Mouse (Mus musculus) E14TG2a.4 (cell line): ENCODE measurements around the gene Mphosph8.

ENCODE experiments used
- CTCF ChIP-seq: conservative IDR thresholded peaks from 2 replicates; pipeline ENCODE4 v1.5.1; 2014; ENCODE audit warnings: low read length
- POU5F1 ChIP-seq: IDR thresholded peaks from 2 replicates; pipeline ENCODE4 v1.6.1; 2014; ENCODE audit warnings: low read length, borderline replicate concordance

DNA sequence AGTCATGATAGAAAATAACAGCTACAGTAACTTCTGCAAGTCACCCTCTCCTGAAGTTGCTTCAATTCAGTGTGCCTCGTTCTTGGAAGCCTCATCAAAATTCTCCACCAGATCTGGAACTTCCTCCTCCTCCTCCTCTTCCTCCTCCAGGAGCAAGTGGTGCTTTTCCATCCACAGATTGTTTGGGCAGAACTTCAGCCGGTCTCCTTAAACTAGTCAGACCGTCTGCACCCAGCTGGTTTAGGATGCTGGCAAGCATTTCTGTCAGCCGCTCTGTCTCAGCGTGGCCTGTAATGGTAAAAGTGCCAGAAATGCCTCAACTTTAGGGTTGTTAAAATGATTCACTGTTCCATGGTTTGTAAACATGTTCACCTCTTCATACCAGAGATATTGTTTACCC, 2.4 kb upstream of the Mphosph8 start:
- no peak for TF ChIP-seq CTCF
- TF ChIP-seq POU5F1: no peak
